Mouse (Mus musculus): ENCODE results near the gene Tfap4. TPM values are rescaled to one million over a fixed set of nuclear protein-coding genes. Genes with fewer than 3 reads are reported as not detected.
A peak's percentile ranks its signal among the peaks of the same experiment; 100 is the strongest.

The Tfap4 gene
- polyA plus RNA-seq, 2 experiments from 2014 or later: 6.5 to 7.3 TPM

DNA sequence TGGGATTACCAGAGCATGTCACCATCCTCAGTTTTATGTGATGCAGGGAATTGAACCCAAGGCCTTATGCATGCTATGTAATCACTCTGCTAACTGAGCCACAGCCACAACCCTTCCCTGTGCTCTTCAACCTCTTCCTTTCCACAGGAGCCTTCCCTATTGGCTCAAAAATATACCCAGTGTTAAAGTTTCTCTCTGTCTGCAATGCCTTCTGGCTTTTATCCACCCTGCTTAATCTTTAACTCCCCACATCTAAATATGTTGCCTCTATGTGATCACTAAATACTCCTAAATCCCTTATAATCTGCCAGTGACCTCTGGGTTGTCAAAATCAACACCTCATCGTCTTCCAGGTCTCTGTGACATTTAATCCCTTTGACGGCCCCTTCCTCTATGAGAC, 41.7 kb downstream of the Tfap4 start:
- ATAC-seq: no peak

DNA sequence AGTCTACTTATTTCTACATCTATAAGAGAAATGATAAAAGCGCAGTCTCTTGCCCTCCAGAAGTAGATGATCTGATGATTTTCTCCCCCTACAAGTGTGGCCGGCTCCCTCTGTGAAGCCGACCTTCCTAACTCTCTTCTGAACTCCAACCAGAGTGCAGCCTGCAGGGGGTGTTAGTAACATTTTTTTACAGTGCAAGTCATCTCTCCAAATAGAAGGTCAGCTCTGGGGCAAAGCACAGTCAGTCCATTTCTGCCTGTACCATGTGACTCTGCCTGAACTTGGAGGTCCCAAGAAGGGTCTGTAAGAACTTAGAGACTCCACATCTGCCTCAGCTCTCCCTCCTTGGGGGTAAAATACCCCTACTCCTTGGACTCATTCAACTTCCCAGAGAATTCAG, 45.3 kb downstream of the Tfap4 start:
- no peak for ATAC-seq

DNA sequence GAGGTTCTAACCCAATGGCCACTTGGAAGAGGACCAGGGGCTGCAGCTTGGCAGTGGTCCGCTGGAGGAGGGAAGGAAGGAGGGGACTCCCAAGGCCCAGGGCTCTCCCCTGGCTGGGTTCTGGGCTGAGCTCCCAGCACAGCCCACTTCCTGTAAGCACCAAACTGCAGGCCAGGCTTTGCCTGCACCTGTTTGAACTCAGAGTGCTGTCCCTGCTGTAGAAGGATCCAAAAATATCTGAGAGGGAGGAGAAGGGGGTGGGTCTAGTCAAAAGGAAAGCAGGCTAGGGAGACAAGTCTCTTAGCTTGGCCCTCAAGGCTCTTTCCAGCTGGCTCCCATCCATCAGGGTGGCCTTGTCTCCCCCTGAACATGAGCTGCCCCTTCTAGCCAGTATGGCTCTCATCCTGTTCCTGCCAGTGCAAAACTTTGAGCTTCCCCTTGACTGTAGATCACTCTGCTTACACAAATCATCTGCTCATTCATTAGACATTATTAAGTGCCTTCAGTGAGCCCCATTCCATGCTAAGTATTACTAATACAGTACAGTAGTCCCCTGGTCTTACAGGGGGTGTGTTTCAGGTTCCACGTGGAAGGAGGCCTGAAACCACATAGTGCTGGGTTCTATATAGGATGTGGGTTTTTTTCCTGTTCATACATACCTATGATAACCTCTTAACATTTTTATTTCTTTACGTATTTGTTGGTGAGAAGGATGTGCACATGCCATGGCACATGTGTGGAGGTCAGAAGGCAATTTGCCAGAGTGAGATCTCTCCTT, 46.8 kb downstream of the Tfap4 start:
- peak; percentile 45 for ATAC-seq

DNA sequence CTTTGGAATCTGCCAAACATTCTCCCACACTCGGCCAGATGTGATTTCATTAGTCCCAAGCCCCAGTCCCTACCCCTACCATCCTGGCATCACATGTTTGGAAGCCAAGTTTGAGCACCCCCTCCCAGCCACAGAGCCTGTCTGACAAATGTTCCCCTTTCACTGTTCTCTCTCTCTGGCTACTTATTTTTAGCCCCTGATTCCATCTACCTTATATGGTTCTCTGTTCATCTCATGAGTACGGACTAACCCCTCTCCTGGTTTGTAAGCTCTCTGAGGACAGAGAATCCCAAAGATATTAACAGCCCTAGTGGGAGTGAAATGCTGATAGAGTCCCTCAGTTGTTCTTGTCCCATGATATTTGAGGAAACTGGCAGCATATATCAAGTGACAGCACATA, 48.3 kb downstream of the Tfap4 start:
- no peak for ATAC-seq

GRCm38 (mm10) chr16:4506181-4506580, 53.5 kb downstream of the Tfap4 start:
- ATAC-seq: no peak

GRCm38 (mm10) chr16:4503495-4503894, 56.2 kb downstream of the Tfap4 start:
- peak; percentile 34 for ATAC-seq

DNA sequence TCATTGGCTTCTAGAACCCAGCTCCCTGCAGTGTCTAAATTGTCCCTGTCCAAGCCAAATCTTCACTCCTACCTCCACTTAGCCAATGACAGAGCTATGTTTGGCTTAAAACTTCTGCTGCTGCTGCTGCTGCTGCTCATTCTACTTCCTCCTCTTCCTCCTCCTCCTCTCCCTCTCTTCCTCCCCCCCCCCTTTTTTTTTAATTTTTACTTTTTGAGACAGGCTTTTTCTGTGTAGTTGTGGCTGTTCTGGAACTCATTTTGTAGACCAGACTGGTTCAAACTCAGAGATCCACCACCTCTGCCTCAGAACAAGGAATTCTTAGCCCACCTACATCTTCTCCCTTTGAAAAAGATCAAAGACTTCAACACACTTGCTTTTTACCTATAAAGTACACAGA, 57.1 kb downstream of the Tfap4 start:
- no peak for ATAC-seq

DNA sequence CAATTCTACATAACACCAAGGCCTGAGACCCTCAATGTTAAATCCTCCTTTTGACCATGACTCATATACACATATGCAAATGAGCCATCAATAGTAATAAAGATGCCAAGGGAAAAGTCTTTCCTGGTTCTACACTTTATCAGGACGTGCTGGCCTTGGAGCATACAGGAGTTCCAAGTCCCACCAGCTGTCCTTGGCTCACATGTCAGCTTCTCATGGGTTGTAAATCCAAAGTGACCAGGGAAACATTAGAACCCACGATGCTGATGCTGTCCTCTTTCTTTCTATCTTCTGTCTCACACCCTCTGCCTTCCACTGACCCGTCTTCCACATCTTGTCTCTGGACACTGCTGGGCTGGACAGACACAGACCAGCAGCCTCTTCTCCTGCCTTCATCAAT, 58.0 kb downstream of the Tfap4 start:
- ATAC-seq: no peak

- ATAC-seq: no peak
Observed at GRCm38 (mm10) chr16:4500598-4501385, 58.9 kb downstream of the Tfap4 start.

- ATAC-seq: no peak
Observed at GRCm38 (mm10) chr16:4497762-4498607, 61.7 kb downstream of the Tfap4 start.

DNA sequence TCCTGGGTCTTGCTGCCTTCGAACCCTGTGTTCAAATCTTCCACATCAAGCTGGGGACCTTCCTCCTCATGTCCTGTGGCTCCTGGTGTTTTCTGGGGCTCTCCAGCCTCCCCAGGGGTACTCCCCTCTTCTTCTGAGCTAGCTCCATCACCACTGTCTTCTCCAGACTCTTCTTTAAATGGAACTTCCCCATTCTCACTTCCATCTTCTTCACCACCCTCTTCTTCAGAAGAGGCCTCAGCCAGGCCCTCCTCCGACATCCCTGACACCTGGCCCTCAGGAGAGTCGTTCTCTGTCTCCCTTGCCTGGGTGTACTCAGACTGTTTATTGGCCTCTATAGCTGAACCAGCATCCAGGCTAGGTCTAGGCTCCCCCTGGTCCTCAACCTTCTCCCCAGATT, 63.2 kb downstream of the Tfap4 start:
- ATAC-seq: no peak

DNA sequence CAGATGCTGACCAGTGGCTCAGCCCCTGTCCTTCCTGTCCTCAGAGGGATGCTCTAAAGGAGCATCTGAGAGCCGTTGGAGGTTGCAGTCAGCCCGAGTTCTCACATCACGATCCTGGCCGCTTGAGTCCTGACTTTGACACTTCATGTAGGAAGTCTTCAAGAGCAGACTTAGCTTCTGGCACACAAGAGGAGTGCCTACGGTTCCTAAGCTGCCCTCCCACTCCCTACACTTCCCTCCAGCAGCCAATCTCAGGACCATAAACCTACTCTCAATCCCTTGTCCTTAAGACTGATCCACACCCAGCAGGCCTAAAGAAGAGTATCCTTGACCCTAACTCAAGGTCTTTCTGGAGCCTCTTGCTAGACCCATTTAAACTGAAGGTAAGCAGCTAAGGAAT, 63.8 kb downstream of the Tfap4 start:
- no peak for ATAC-seq

Other genes with a start within 250 kb of the Tfap4 start
- gene Adcy9, start 139.4 kb downstream of the Tfap4 start, polyA plus RNA-seq (2017; shearing (Covaris generic)): under 1 TPM; 0.52 to 0.70 TPM
- gene Srl, start 18.0 kb downstream of the Tfap4 start, polyA plus RNA-seq (2017; shearing (Covaris generic)): under 1 TPM; 0.42 to 0.97 TPM
- gene Glis2, start 34.9 kb upstream of the Tfap4 start, polyA plus RNA-seq (2017; shearing (Covaris generic)): under 1 TPM in 1 of 2 experiments, not detected in 1; 0.73 TPM
- 10 to 100 TPM; 35.7 TPM for gene Pam16, start 65.1 kb upstream of the Tfap4 start, polyA plus RNA-seq (2017; shearing (Covaris generic))
- gene Vasn, start 80.1 kb upstream of the Tfap4 start, polyA plus RNA-seq (2017; shearing (Covaris generic)): 1 to 10 TPM; 2.2 to 2.9 TPM
- gene Dnaja3, start 80.1 kb upstream of the Tfap4 start, polyA plus RNA-seq (2017; shearing (Covaris generic)): 10 to 100 TPM; 24.4 to 29.0 TPM
- gene Coro7, start 119.9 kb upstream of the Tfap4 start, polyA plus RNA-seq (2017; shearing (Covaris generic)): 100 to 1,000 TPM; 102 to 174 TPM
- gene Nmral1, start 159.5 kb upstream of the Tfap4 start, polyA plus RNA-seq (2017; shearing (Covaris generic)): 10 to 100 TPM in 1 of 2 experiments, 1 to 10 TPM in 1; 7.4 to 10.3 TPM
- 100 to 1,000 TPM; 114 to 119 TPM for gene Hmox2, start 166.5 kb upstream of the Tfap4 start, polyA plus RNA-seq (2017; shearing (Covaris generic))
- 10 to 100 TPM; 32.8 to 56.2 TPM for gene Cdip1, start 230.4 kb upstream of the Tfap4 start, polyA plus RNA-seq (2017; shearing (Covaris generic))

All from CD4-positive, CD25-positive, alpha-beta regulatory T cell, adult 4 months (primary cell).